Mouse (Mus musculus) embryonic fibroblast, embryonic 13.5 days (primary cell): Measurements from ENCODE around the gene Hspb9. TPM values are rescaled to one million over a fixed set of nuclear protein-coding genes. Genes with fewer than 3 reads are reported as not detected.

Experiments used
- H3K27ac ChIP-seq: 2 replicates; pipeline ENCODE4 v1.5.1; 2012; ENCODE audit warnings: low read length, control low read depth, inconsistent platforms; ENCODE audit not compliant: insufficient read depth
- H3K4me1 ChIP-seq: 2 replicates; pipeline ENCODE4 v1.6.1; 2011; ENCODE audit warnings: low read length; ENCODE audit not compliant: control insufficient read depth, insufficient read depth
- H3K4me3 ChIP-seq: 2 replicates; pipeline ENCODE4 v1.5.1; 2011; ENCODE audit warnings: mild to moderate bottlenecking, control low read depth, low read length; ENCODE audit not compliant: insufficient read depth
- CTCF ChIP-seq: IDR thresholded peaks from 2 replicates; pipeline ENCODE4 v1.5.1; 2011; ENCODE audit warnings: mild to moderate bottlenecking, control low read depth, low read length, moderate library complexity, borderline replicate concordance; ENCODE audit not compliant: insufficient read depth
- POLR2A ChIP-seq: IDR thresholded peaks from 2 replicates; pipeline ENCODE4 v1.6.1; 2011; ENCODE audit warnings: low read depth, mild to moderate bottlenecking, control low read depth, low read length, moderate library complexity
- polyA plus RNA-seq: library from polyadenylated mRNA; stranded (reverse); fragments of >200 nt; gene quantifications from 2 replicates; pipeline ENCODE4 v1.2.4, GENCODE M21; 2011; ENCODE audit warnings: low read depth; ENCODE audit not compliant: missing spikeins, insufficient read length

Gene Hspb9
- not detected in 2 replicates for polyA plus RNA-seq

GRCm38 (mm10) chr11:100713735-100714533, at the start of gene Hspb9:
TSS of gene Hspb9 (plus strand) at chr11:100713850.
- Histone ChIP-seq H3K4me3 (no peak within 1 kb of the TSS), H3K4me1 (peaks cover 11% of the 10 kb centered on the region; the same call in 1 of the 2 replicates), H3K27ac (peak within 1 kb of the TSS; percentile 20)
- TF ChIP-seq POLR2A (peak; percentile 29; the same call in 1 of the 2 replicates), CTCF (no peak)

DNA sequence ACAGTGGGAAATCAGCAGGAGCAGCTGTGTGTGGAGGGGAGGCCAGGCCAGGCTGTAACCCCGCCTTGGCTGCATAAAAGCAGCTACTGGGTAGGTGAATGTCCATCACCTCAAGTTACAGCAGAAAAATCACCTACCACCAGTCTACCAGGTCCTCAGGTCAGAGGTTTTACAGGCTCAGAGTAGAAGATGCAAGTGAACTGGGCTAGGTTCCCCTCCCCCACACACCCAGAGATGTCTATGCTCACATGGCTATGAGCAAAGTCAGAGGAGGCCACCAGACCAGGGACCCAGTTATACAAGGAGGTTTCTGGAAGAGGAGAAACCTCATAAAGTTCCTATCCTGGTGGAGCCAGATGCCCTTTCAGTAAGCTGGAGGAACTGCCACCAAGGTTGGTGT, 42.6 kb upstream of the Hspb9 start:
- no peak overlapping the region for H3K27ac ChIP-seq
- H3K4me1 ChIP-seq, result no peaks in the 10 kb centered on the region
- no peak for TF ChIP-seq POLR2A
- no peak for TF ChIP-seq CTCF
- no peak overlapping the region for H3K4me3 ChIP-seq

DNA sequence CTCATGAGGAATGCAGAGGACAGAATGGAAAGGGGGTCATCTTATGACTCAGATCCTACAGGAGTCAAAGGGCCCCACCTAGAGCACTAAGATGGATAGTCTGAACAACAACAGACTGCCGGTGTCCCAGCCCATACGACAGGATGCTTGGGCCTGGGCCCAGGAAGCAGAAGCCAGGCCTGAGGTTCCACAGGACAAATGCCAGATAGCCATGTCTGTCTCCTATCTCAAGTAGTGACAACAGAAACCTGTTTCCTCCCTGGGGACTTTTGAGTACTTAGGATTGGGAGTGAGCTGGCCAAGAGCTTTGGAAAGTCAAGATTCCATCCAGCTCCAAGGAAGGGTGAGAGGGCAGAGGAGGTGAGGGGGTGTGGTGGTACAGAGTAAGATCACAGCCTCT, 41.7 kb upstream of the Hspb9 start:
- no peaks in the 10 kb centered on the region for H3K4me1 ChIP-seq
- H3K4me3 ChIP-seq, result no peak overlapping the region
- TF ChIP-seq CTCF (no peak), POLR2A (no peak)
- H3K27ac ChIP-seq, result no peak overlapping the region

- TF ChIP-seq POLR2A (no peak), CTCF (no peak)
- Histone ChIP-seq H3K4me3 (no peak overlapping the region), H3K4me1 (no peaks in the 10 kb centered on the region), H3K27ac (no peak overlapping the region)
Measured at GRCm38 (mm10) chr11:100673169-100673568, 40.5 kb upstream of the Hspb9 start.

DNA sequence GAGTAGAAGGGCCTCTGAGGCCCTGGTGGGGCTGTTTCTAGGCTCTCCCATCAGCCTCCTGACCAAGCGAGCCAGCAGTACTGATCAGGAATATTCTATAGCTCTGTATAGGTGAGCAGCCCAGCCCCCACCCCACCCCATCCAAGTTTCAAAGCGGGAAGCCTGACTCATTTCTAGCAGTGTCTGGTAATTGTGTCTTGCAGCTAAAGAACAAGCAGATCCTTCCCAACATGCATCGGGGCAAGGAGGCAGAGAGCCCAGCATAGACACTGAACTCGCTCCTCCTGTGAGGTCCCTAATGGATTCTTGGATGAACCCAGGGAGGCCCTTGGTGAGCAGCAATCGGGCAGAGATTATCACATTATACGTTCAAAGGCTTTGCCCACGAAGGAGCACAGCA, 35.8 kb upstream of the Hspb9 start:
- no peak overlapping the region for H3K27ac ChIP-seq
- no peak for TF ChIP-seq CTCF
- no peak for TF ChIP-seq POLR2A
- no peaks in the 10 kb centered on the region for H3K4me1 ChIP-seq
- no peak overlapping the region for H3K4me3 ChIP-seq

DNA sequence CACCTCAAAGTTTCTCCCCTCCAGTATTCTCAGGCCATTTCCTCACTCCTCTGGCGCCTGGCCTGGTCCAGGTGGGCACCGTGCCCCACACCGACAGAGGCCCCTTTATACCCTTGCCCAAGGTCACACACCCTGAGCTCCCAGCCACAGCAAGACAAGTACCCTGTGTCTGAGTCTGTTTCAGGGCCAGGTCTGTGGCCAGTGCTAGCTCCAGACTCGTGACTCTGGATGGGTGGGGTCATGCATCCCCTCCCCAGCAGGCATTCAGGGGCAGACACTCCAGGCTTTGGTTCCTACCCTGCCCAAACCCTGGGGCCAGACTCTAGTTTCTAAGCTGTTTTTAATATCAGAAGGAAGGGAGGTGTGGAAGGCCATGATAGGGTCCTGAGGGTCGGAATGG, 31.8 kb upstream of the Hspb9 start:
- H3K27ac ChIP-seq, result no peak overlapping the region
- no peak overlapping the region for H3K4me3 ChIP-seq
- H3K4me1 ChIP-seq, result no peaks in the 10 kb centered on the region
- no peak for TF ChIP-seq CTCF
- TF ChIP-seq POLR2A, result no peak

DNA sequence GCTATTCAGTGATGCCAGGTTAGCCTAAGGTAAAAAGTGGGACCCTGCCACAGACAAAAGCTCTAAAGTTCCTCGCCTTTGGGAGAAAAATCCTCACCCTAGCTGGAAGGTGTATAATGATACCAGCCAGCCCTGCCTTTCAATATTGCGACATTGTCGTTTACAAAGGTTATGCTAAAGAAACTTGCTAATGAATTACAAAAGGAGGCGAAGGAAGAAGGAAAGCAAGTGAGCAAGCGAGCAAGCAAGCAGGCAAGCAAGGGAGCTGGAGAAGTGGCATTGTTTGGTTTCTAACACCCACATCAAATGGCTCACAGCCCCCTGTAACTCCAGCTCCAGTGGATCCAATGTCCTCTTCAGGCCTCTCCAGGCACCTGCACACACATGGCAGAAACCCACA, 31.1 kb upstream of the Hspb9 start:
- TF ChIP-seq CTCF, result no peak
- TF ChIP-seq POLR2A, result no peak
- no peak overlapping the region for H3K4me3 ChIP-seq
- no peaks in the 10 kb centered on the region for H3K4me1 ChIP-seq
- no peak overlapping the region for H3K27ac ChIP-seq

DNA sequence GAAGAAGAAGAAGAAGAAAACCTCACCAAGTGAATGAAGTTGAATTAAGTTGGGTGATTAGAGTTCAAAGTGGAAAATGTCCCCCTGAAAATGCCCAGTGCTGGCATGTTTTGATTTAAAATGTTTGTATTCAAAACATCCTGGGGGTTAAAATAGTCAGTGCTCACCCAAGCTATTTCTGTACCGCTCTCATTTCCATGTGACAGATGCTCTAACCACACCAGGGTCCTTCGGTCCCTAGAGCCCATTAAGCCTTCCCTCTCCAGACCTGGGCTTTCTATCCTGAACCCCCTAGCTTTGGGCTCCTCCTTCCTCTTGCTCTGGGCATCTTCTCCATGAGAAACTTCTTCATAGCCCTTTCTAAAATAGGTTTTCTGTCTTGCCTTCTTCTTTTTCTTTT, 29.6 kb upstream of the Hspb9 start:
- no peak overlapping the region for H3K27ac ChIP-seq
- no peaks in the 10 kb centered on the region for H3K4me1 ChIP-seq
- no peak overlapping the region for H3K4me3 ChIP-seq
- TF ChIP-seq POLR2A, result no peak
- no peak for TF ChIP-seq CTCF

DNA sequence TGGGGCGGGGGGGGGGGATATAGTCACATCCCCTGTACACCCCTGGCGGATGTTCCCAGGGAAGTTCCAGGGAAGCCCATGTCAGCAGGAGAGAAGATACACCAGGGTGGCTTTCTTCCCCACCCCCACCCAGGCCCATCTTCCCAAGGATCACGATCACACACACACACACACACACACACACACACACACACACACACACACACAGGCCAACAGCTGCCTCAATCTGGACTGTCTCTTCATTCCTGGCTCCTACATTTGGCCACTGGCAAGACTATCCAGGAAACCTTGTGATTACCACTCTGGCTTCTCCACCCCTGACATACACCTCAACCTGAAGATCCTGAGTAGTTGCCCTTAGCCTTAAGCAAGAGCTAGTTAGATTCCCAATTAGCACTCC, 28.3 kb upstream of the Hspb9 start:
- no peak overlapping the region for H3K27ac ChIP-seq
- no peak overlapping the region for H3K4me3 ChIP-seq
- no peaks in the 10 kb centered on the region for H3K4me1 ChIP-seq
- no peak for TF ChIP-seq CTCF

DNA sequence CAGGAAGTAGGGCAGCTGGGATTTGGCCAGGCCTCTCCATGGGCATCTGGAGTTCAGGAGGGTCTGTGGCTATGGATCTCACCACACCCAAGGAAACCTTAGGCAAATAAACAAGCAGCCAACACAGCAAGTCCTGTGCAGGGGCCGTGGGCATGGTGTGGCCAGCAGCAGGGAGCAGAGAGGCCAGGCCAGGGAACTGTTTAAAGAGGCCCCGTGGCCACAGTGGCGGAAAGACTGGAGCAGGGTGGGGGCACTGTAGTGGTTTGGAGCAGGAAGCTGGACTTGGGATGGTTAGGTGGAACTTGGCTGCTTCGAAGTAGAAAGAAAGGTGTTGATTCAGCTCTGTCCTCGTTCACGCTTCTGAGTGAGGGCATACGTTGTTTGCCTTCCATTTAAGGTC, 26.4 kb upstream of the Hspb9 start:
- H3K4me3 ChIP-seq, result no peak overlapping the region
- peaks cover 3% of the 10 kb centered on the region; the same call in 1 of the 2 replicates for H3K4me1 ChIP-seq
- TF ChIP-seq CTCF, result no peak
- no peak for TF ChIP-seq POLR2A
- H3K27ac ChIP-seq, result no peak overlapping the region

DNA sequence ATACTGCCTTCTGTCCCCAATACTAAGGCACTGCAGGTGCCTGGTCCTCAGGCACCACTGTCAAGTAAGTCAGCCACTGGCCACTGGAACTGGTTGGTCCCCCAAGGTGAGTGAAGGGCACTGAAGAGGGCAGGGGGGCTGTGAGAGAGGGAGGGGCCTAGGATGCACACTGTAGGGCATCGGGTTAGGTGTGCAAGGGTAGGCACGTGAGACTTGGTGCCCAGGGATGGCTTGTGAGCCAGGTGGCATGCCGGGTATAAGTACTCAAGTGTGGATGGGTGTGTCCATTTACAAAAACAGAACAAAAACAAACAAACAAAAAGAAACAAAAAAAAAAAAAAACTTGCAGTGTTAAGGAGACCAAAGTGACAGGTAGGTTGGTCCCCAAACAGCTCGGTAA, 25.2 kb upstream of the Hspb9 start:
- Histone ChIP-seq H3K4me3 (no peak overlapping the region), H3K4me1 (peaks cover 3% of the 10 kb centered on the region; the same call in 1 of the 2 replicates), H3K27ac (no peak overlapping the region)
- no peak for TF ChIP-seq POLR2A
- no peak for TF ChIP-seq CTCF
